17 mouse cellular contexts compared by ENCODE assay signal in the genomic region with DNA sequence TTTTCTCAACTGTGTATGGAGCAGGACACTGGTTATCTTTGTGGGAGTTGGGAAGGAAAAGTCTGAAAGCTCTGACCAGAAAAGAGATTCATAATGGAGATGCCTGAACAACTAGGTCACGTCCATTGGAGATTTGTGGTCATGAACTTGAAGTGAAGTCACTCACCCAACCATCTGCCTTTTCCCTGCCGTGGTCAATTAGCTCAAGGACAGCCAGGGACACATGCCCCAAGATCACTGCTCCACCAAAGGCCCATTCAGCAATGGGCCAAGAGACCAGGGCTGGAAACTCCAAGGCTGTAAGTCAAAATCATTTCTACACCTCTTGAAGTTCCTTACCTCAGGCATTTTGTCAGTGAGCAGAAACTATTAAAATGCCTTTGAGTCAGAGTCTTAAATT.
"Had no signal": no experiment of that assay in that cellular context is flagged by ENCODE, and none has a peak within 500 bp of the region (broad histone marks: within the 10 kb centered on the region; RNA-seq: fewer than 3 reads in every experiment).

No protein-coding gene starts in this region.

- H3K27ac ChIP-seq: kidney, embryonic 15.5 days; left cerebral cortex, adult 2 months; liver, embryonic 13.5 days; stomach, postnatal 0 days had no signal

- H3K4me3 ChIP-seq: kidney, embryonic 15.5 days; left cerebral cortex, adult 2 months; liver, embryonic 13.5 days had no signal

- DNase-seq: kidney, postnatal 10 days; kidney, postnatal 36 days; layer of hippocampus, postnatal 36 days; liver, embryonic 13.5 days; lung, adult 2 months; lung, postnatal 14 days; lung, postnatal 4 days; midbrain, embryonic 14.5 days; right cerebral cortex, adult 18-20 months; right cerebral cortex, postnatal 14 days; right cerebral cortex, postnatal 4 days; thymus, adult 2 months; thymus, postnatal 14 days; thymus, postnatal 4 days had no signal
